Mouse (Mus musculus) cortical plate, adult 2 months (tissue): ENCODE measurements around the gene AI413582.

ENCODE experiments used
- CTCF ChIP-seq: fragments of 200-500 bp; IDR thresholded peaks from 2 replicates; pipeline ENCODE4 v1.5.1; 2011; ENCODE audit warnings: mild to moderate bottlenecking, control low read depth, low read length; ENCODE audit not compliant: insufficient read depth; ENCODE audit errors: extremely low read depth
- POLR2A ChIP-seq: fragments of 200-500 bp; IDR thresholded peaks from 2 replicates; pipeline ENCODE4 v1.6.1; 2011; ENCODE audit warnings: mild to moderate bottlenecking, low read length, control low read depth; ENCODE audit not compliant: insufficient read depth; ENCODE audit errors: extremely low read depth

- TF ChIP-seq CTCF: no peak
- no peak for TF ChIP-seq POLR2A
These were observed 349 bp upstream of the AI413582 start for GRCm38 (mm10) chr17:27565942-27566267.
